Mouse (Mus musculus) mouse embryonic stem cell (cell line): ENCODE measurements at regions not wholly inside any gene's neighbourhood (a gene's known extent, or its start where the extent isn't known, plus 50 kb on each side); places are given as distances from the start of the nearest gene placed in this dataset.
"Not testable (repeated sequence)": the region's sequence is repeated elsewhere in the genome, so short reads cannot be mapped to it uniquely, and the experiment has no call there.

ENCODE experiments used
- in situ Hi-C, 2 experiments: fragments of 300-500 bp; cut with MboI; formaldehyde crosslinking; loops; 1 replicate in 1 of 2; 3 replicates in 1 of 2; pipeline ENCODE4 v1.14.3; 2019 to 2020; ENCODE audit warnings: low sequenced_read_pairs in 2 of 2, low pct_unique_long_range_greater_than_20kb in 1 of 2, mixed read lengths in 1 of 2; ENCODE audit not compliant: unreplicated experiment in 1 of 2

GRCm38 (mm10) chr15:8842129-8842528 lies 125.6 kb upstream of the Ranbp3l start:
- in situ Hi-C loops: no loop called here

DNA sequence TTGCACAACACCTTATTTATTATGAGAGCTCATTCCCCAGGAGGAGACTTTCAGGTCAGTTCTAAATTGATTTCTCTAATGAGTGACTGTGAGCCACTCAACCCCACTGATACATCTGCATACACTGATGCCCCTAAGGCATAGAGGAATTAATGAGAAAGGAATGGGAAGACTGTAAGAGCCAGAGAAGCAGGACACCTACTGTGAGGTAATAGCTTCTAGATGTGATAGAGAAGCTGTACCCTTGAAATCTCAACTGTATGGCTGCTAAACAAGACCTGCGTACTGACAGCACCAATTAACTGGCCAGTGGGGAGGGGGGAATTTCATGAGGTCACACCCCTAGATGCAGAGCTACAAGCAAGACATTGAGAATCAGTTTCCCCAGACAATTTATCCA lies 128.3 kb upstream of the Ranbp3l start:
- in situ Hi-C loops: no loop called here

DNA sequence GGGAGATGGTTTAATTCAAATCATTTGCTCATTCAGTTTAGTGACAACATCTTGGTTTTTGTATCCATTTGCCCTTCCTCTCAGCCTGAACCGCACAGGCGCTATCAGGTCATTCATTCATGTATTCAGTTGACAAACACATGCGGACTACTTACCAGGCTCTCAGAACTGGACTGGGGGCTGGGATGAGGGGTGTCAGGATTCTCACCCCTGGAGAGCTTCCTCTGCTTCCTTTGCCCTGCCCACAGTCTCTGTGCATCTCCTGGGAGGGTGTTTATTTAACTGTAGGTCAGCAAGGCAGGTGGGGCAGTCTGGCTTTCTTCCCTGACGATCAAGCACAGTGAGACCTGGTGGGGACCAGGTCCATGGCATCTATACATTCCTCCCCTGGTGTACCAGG lies 123.6 kb upstream of the Slc1a3 start:
- in situ Hi-C loops: no loop called here

GRCm38 (mm10) chr15:8832970-8833369 lies 122.4 kb upstream of the Slc1a3 start:
- in situ Hi-C loops: no loop called here

DNA sequence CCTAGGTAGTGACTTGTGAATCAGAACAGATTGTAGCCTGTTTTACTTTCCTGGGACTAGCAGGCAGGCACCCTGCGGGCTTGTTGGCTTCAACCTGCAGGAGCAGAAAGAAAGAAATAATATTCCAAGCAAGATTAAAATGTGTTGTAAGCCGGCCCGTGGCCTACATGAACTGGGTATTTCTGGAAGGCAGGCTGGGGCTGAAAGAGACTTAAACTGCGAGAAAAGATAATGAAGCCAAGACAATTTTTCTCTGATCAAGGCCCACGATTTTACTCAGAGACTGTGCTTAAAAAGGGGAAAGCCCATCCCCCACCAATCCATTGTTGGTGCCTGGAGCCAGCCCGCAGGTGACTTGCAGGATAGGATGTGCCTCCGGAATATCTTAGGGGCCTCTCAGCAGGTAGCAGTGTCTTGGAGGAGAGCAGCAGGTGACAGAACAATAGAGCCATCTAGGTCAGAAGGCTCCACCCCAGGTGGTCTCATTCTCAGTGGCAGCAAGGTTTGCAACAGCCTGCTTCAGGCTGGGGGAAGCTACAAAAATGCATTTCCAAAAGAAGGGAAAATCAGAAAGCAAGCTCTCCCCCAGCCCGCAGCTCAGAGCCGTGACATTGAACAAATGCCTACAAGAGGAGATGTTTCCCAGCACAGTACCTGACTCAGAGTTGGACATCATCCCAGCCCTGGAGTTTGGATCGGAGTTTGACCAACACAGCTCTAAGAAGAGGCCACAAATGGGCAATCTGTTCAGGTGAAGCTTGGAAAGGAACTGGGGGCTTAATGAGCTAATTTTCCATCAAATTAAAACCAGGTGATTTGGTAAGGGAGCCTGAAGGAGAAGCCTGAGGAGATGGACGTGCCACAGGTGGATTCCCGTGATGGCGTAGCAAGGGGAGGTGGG lies 121.4 kb upstream of the Slc1a3 start:
- in situ Hi-C loops: no loop called here

- in situ Hi-C loops: no loop called here
Observed at GRCm38 (mm10) chr15:8824861-8825260, 114.3 kb upstream of the Slc1a3 start.

DNA sequence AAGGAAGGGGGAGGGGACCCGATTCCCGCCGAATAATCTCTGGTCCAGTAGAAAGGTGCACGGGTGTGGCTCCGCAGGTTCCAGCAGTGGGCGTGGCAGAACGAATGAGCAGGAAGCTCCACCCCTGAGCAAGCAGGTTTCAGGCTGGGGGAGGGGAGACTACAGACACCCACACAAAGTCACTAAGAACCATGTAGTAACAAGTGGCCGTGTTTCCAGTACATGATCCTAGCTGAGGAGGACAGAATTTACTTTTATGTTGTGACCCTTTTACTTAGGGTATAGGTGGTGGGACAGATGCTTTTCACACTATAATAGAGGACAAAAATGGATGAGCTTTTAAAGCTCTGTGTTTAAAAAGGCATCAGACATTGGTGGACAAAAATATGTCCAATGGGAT lies 112.2 kb upstream of the Slc1a3 start:
- in situ Hi-C loops: not testable (repeated sequence)

DNA sequence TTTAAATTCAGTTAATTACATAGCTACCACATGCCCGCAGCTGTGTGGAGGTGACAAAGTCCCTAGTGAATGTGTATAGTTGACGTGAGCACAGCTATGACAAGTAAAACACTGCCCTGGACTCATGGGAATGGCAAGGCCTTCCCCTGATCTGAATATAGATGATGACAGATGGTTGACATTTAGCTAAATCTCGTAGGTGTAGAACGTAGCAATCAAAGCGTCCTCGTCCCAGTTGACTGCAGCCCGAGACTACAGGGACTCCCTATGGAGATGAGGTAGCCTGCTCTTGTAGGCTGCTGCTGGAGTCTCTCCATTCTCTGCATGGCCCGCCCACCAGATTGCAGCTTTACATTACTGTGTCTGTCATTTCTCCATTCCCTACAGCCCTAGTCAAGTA lies 107.0 kb upstream of the Slc1a3 start:
- in situ Hi-C loops: no loop called here

GRCm38 (mm10) chr15:8816501-8817368 lies 106.2 kb upstream of the Slc1a3 start:
- in situ Hi-C loops: no loop called here

DNA sequence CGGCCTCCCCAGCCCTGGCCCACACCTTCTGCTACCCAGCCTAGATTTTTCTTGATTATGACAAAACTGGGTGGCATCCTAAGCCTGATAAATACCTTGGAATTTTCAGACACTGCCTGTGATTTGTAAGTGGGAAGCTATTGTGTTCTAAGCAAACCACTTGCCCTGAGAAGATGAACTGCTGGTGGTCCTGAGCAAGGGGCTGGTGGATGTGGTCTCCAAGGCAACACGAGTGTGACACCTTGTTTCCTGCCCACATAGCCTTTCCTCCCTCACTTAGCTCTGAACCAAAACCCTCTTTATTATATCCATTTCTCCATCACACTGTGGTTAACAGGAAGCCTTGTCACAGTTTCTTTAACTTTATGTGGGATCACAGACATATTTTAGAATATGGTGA lies 105.4 kb upstream of the Slc1a3 start:
- in situ Hi-C loops: no loop called here

GRCm38 (mm10) chr15:8815277-8815676 lies 104.7 kb upstream of the Slc1a3 start:
- in situ Hi-C loops: no loop called here

- in situ Hi-C loops: loop anchor here (10.0 kb wide), 2 partner anchors 48 to 172 kb away; no protein-coding TSS in a partner anchor
Observed at GRCm38 (mm10) chr15:8806354-8806753, 95.8 kb upstream of the Slc1a3 start.

- in situ Hi-C loops: loop anchor here (10.0 kb wide), 2 partner anchors 49 to 171 kb away; no protein-coding TSS in a partner anchor
Observed at GRCm38 (mm10) chr15:8805565-8805964, 95.0 kb upstream of the Slc1a3 start.

DNA sequence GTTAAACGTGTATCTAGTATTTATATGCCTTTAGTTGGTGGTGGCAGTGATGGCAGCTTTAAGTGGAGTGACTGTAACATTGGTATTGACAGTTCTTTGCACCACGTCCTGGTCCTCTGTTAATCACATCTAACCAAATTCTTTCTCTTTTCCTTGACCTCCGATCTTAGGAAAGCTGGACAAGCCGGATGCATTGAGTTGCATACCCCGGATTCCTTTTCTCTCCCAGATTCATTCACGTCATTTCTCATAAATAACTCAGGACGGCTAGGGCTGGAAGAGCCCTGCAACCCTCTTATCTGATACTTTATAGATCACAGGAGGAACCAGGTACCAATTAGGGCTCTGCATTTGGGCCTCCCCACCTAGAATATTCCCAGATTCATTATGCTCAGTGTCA lies 91.5 kb upstream of the Slc1a3 start:
- in situ Hi-C loops: loop anchor here (10.0 kb wide), 2 partner anchors 53 to 167 kb away; no protein-coding TSS in a partner anchor

GRCm38 (mm10) chr15:8797015-8797414 lies 86.5 kb upstream of the Slc1a3 start:
- in situ Hi-C loops: no loop called here

DNA sequence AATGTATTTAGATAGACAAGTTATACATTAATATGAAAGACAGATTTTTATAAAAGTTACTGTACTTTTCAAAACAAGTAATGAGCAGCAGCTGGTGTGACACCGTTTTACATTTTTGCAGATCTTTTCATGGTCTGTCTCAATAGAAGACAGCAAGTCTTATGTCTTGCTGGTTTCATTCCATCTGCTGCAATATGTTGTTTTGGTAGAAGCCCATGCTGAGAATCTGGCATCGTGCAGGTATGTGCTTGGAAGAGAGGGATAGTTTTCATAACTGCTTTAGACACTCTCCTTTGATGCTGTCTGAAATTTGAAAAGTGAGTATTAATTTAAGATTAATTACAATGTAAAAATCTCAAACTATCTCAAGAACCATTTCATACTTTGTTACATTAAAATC lies 81.5 kb upstream of the Slc1a3 start:
- in situ Hi-C loops: no loop called here

GRCm38 (mm10) chr15:8789924-8790323 lies 79.4 kb upstream of the Slc1a3 start:
- in situ Hi-C loops: no loop called here

DNA sequence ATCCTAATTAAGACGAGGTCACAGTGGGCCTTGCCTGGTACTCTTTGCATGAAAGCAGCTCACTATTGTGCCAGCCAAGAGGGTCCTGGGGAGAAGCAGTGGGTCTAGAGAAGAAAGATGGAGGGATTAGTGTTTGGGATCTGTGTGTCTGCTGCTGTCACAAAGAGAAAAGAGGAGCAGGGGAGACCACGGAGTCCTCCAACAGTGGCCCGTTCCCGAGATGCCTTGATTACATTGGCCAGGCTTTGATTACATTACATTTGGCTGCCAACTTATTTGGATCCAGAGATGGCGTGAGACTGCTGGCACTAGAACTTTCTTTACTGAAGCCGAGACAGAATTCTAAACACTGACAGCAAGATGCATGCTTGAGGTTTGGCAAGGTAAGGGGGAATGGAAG lies 78.4 kb upstream of the Slc1a3 start:
- in situ Hi-C loops: no loop called here

GRCm38 (mm10) chr15:8785537-8785936 lies 75.0 kb upstream of the Slc1a3 start:
- in situ Hi-C loops: no loop called here
